Comparison of ENCODE assay signal across 16 mouse cellular contexts in the genomic region with DNA sequence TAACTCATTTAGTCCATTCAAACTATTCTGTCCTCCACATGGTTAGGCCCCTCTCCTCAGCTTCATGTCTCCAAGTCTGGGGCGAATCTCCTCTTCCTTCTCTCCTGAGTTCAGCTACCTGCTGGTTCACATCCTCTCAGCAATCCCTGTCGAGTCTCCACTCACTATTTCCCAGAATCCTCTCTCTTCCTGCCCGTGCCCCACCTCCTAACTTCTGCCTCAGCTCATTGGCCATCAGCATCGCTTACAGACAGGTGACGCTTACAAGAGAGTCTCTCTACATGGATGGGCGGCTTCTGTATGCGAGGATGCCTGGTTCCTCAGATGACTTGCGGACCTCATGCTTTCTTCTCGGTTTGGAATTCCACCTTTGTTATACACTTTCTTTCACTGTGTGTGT.
"Had no signal": no experiment of that assay in that cellular context is flagged by ENCODE, and none has a peak within 500 bp of the region (broad histone marks: within the 10 kb centered on the region; RNA-seq: fewer than 3 reads in every experiment).

No protein-coding gene starts in this region.

- H3K9me3 ChIP-seq: neural tube, embryonic 12.5 days; neural tube, embryonic 13.5 days; neural tube, embryonic 15.5 days; stomach, embryonic 15.5 days had no signal

- H3K4me2 ChIP-seq: neural tube, embryonic 12.5 days; neural tube, embryonic 13.5 days; neural tube, embryonic 15.5 days; stomach, embryonic 15.5 days had no signal

- H3K9ac ChIP-seq: neural tube, embryonic 12.5 days; neural tube, embryonic 13.5 days; neural tube, embryonic 15.5 days; stomach, embryonic 15.5 days had no signal

- H3K36me3 ChIP-seq: neural tube, embryonic 12.5 days; neural tube, embryonic 15.5 days; stomach, embryonic 15.5 days had no signal

- H3K4me3 ChIP-seq: neural tube, embryonic 12.5 days; neural tube, embryonic 13.5 days; neural tube, embryonic 15.5 days; stomach, embryonic 15.5 days had no signal

- DNase-seq: retina, postnatal 1 day; right cerebral cortex, adult 18-20 months; right cerebral cortex, postnatal 14 days; right cerebral cortex, postnatal 25 days; right cerebral cortex, postnatal 4 days; spleen, adult 18-20 months; thymus, adult 2 months; thymus, postnatal 14 days; thymus, postnatal 25 days; thymus, postnatal 36 days; thymus, postnatal 4 days had no signal

- H3K27ac ChIP-seq: neural tube, embryonic 12.5 days; neural tube, embryonic 13.5 days; neural tube, embryonic 15.5 days; stomach, embryonic 15.5 days; stomach, postnatal 0 days had no signal

- H3K27me3 ChIP-seq: neural tube, embryonic 12.5 days; neural tube, embryonic 13.5 days; neural tube, embryonic 15.5 days; stomach, embryonic 15.5 days had no signal
